Mouse (Mus musculus) left cerebral cortex, adult 18-20 months (tissue): Measurements from ENCODE around the gene Ppp2r2c. TPM values are rescaled to one million over a fixed set of nuclear protein-coding genes. Genes with fewer than 3 reads are reported as not detected.

ENCODE experiments used
- DNase-seq, 2 experiments: peaks; one replicate each; pipeline ENCODE4 v3.0.0; 2021 to 2022; ENCODE audit warnings: low spot score in 2 of 2, mixed read lengths in 1 of 2
- long read RNA-seq, 2 experiments: library from polyadenylated mRNA; stranded (forward); transcript quantifications; one replicate each; pipeline ENCODE4 v2.0.0; 2021
- total RNA-seq, 2 experiments: library from RNA; stranded (reverse); gene quantifications; 2 replicates each; pipeline ENCODE4 v1.2.3; 2021

Ppp2r2c gene
- 100 to 1,000 TPM; 444 to 453 TPM for total RNA-seq
- long read RNA-seq, experiment 1, full-length matches to known transcripts, result 270 of 420 reads
- long read RNA-seq, experiment 1, partial matches to known transcripts, result 114 of 420 reads
- long read RNA-seq, experiment 1, other reads (novel, unspliced or antisense), result 36 of 420 reads
- long read RNA-seq, experiment 2, full-length matches to known transcripts, result 195 of 303 reads
- long read RNA-seq, experiment 2, partial matches to known transcripts, result 82 of 303 reads
- long read RNA-seq, experiment 2, other reads (novel, unspliced or antisense), result 26 of 303 reads

- DNase-seq, result peak; percentile 66 to 69
Measured at GRCm38 (mm10) chr5:36868266-36869090, at the start of gene Ppp2r2c. TSS of gene Ppp2r2c (plus strand) at chr5:36868513.

- no peak for DNase-seq
Measured at GRCm38 (mm10) chr5:36819742-36820141, 48.6 kb upstream of the Ppp2r2c start.

- DNase-seq, result peak; percentile 75 to 79
Measured at GRCm38 (mm10) chr5:36820142-36820541, 48.2 kb upstream of the Ppp2r2c start.

DNA sequence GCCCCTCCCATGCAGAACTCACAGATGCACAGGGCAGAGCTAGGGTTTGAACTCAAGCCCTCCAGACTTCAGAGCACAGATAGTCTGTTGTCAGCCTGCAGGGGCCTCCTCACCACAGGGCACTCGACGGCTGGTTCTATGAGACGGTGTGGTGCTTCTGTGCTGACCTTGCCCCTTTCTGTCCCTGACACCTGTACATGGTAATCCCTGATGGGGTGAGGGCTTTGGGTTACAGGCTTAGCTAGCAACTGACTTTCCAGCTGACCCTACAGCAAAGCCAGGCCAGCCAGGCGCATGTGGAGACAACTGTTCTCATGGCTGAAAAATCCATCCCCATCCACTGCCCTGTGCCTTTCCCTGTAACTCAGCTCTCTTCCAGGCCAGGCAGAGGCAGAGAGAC lies 45.4 kb upstream of the Ppp2r2c start:
- no peak for DNase-seq

GRCm38 (mm10) chr5:36829098-36829497 lies 39.2 kb upstream of the Ppp2r2c start:
- no peak for DNase-seq

- peak; percentile 90 to 93 for DNase-seq
Measured at GRCm38 (mm10) chr5:36829913-36830879, 38.1 kb upstream of the Ppp2r2c start, which contains the start of gene Man2b2. TSS of gene Man2b2 (minus strand) at chr5:36830653.

DNA sequence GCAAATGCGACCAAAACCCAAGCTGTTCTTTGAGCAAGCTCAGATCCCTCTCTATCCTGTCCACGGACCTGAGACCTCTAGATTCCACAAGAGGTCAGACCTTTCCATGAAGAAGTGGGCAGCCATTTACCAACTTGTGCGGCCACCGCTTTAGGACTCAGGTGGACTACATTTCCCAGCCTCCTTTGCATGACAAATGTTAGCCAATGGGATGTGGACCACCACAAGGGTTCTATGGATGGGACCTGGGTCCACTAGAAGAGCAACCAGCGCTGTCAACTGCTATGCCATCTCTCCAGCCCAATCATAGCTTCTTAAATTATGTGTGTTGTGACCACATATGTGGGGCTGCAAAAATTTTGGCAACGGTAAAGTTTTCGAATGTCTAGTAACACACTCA lies 37.0 kb upstream of the Ppp2r2c start:
- peak; percentile 51 to 56 for DNase-seq

GRCm38 (mm10) chr5:36835933-36836332 lies 32.4 kb upstream of the Ppp2r2c start:
- peak; percentile 85 to 87 for DNase-seq

GRCm38 (mm10) chr5:36839032-36839431 lies 29.3 kb upstream of the Ppp2r2c start:
- DNase-seq, result peak; percentile 76 to 78

DNA sequence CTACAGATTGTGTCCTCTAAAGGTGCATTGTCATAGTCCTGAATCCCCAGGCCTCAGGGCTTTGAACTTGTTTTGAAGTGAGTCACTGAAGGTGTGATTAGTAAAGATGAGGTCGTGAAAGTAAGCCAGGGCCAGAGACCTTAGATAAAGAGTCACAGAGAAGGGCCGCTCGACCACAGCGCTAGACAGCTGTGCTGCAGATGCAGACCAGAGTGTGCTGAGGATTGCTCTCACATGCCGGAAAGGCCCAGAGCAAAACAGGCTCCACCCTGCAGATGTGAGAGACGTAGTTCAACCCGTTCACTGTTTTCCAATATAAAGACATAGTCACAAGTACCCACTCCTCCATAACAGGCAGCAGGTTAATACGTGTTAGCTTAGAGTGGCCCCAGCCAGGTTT lies 28.7 kb upstream of the Ppp2r2c start:
- no peak for DNase-seq

DNA sequence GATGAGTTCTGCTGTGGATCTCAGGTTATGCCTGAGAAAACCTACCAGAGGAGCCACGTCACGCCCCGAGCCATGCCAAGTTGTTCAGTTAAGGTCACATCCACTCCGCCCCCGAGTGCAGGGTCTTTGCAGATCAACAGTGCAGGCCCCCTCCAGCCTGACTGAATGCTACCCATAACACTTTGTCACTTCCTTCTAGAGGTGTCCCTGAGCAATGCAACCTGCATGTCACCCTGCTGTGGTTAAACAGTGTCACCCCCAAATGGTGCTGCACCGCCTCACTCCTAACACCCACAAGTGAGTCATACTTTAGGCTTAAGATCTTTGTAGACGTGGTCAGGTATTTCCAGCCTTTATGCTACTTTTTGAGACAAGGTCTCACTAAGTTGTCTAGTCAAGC lies 28.2 kb upstream of the Ppp2r2c start:
- DNase-seq, result no peak

- DNase-seq, result no peak
Measured at GRCm38 (mm10) chr5:36841701-36842100, 26.6 kb upstream of the Ppp2r2c start.

GRCm38 (mm10) chr5:36844490-36844889 lies 23.8 kb upstream of the Ppp2r2c start:
- DNase-seq, result peak; percentile 26 to 46

DNA sequence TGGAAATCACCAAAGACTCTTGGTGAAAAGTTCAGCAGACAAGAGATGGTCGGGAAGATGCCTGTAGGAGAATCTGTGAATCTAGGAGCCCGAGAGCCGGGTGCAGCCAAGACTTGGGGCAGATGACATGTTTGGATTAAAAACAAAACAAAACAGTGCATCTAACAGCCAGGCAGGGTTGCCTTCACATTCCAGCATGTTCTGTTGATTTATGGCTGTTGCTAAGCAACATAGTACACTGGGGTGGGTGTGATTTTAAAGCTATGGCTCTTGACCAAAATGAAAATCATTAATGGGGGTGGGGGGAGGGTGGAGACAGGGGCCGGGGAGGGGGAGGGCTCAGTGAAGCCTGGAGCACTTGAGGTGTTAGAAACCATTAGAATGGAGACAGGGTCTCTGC lies 16.7 kb upstream of the Ppp2r2c start:
- DNase-seq, result no peak

DNA sequence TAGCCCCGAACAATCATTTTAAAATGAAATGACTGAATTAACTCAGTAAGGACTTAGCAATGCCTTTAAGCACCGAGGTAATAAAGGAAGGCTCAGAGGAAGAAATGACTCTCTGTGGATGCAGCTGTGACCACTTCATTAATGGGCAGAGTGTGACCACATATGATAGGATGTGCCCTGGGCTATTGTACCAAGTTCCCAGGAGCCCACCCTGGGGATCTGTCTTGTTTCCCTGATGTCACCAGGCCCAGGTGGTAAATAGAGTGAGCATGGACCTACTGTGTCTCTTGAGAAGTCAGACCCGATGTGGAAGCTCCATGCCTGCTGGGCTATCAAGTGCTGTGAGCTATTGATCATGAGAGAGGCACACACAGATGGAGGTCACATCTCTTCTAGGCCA lies 13.1 kb upstream of the Ppp2r2c start:
- DNase-seq, result no peak

DNA sequence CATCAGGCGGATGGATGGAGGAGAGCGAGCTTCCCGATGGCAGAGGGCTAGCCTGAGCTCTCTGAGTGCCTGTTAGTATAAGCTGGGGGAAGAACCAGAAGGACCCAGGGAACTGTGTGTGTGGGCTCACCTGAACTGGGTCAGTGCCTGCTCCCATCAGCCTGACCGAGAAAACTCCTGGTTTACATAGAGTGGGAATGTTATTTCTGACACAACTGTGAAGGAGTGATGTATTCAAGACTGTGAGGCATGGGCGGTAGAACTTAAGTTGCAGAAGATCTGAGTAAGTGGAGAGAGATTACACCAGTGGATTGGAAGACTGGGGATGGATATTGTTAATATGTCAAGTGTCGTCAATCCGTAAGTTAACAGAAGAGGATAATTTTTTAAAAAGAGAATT lies 11.8 kb upstream of the Ppp2r2c start:
- no peak for DNase-seq

GRCm38 (mm10) chr5:36857546-36857945 lies 10.8 kb upstream of the Ppp2r2c start:
- no peak for DNase-seq

DNA sequence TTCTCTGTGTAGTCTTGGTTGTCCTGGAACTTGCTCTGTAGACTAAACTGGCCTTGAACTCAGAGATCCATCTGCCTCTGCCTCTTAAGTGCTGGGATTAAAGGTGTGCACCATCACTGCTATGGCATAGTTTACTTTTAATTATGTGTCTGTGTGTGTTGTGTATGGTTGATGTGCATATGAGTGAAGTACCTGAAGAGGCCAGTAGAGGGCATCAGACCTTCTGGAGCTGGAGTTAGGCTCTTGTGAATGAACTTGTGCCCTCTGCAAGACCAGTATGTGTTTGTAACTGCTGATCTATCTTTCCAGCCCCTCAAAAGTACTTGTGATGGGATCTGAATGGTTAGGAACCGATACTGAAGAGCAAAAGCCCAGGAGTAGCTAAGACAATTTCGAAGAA lies 7.2 kb upstream of the Ppp2r2c start:
- DNase-seq, result no peak

GRCm38 (mm10) chr5:36866701-36867250 lies 1.5 kb upstream of the Ppp2r2c start:
- DNase-seq, result no peak

DNA sequence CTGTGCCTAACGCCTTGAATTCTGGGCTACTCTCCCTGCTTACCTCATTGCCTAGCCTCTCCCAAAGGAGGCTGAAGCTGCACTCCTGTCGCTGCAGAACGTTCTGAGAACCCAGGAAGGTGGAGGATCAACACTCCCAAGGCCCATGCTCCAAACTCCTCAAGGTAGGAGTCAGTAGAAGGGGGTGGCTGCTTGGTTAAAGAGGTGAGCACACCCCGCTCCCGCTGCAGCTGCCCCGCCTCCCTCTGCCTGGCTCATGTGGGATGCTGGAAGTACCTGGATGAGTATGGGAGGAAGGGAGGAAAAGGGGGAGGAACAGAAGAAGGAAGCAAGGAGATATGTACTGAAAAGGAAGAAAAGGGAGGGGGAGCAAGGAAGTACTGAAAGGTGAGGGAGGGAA lies 752 bp upstream of the Ppp2r2c start:
- no peak for DNase-seq

GRCm38 (mm10) chr5:36869186-36869577 lies 869 bp downstream of the Ppp2r2c start:
- DNase-seq, result peak; percentile 48 to 56
